Mouse (Mus musculus): ENCODE data around the gene Gltpd2. TPM values are rescaled to one million over a fixed set of nuclear protein-coding genes. Genes with fewer than 3 reads are reported as not detected.

Gltpd2 gene
- polyA plus RNA-seq, 1 experiment from 2014 or later: 20.5 TPM

- H3K4me2 ChIP-seq: peak within 1 kb of the TSS; percentile 88
- no peaks in the 10 kb centered on the region for H3K9me3 ChIP-seq (ENCODE audit: control insufficient read depth, low read length)
- H3K4me3 ChIP-seq (ENCODE audit: low read depth, low read length): peak within 1 kb of the TSS; percentile 58
- no peak within 1 kb of the TSS for H3K27ac ChIP-seq (ENCODE audit: low read depth, low read length)
- DNase-seq (ENCODE audit: low spot score) (peak; percentile 91), ATAC-seq (replicated peaks; ENCODE audit: low FRiP score) (peak; percentile 90)
- peak within 1 kb of the TSS; percentile 48 for H3K9ac ChIP-seq (ENCODE audit: low read depth, low read length)
- under 1% methylated on average over 63 of the region's 65 CpGs for WGBS
- H3K36me3 ChIP-seq (ENCODE audit: control insufficient read depth, insufficient read depth, low read length): no peaks in the 10 kb centered on the region
- H3K27me3 ChIP-seq (replicated peaks; ENCODE audit: control insufficient read depth, insufficient read depth, low read length): peaks cover 32% of the 10 kb centered on the region
- peaks cover 4% of the 10 kb centered on the region for H3K4me1 ChIP-seq (replicated peaks; ENCODE audit: control insufficient read depth, insufficient read depth, low read length)
These were observed 21.0 kb downstream of the Gltpd2 start, which contains the start of gene Pld2 for GRCm38 (mm10) chr11:70539877-70540587. Pld2 (plus strand) TSS chr11:70540064.

DNA sequence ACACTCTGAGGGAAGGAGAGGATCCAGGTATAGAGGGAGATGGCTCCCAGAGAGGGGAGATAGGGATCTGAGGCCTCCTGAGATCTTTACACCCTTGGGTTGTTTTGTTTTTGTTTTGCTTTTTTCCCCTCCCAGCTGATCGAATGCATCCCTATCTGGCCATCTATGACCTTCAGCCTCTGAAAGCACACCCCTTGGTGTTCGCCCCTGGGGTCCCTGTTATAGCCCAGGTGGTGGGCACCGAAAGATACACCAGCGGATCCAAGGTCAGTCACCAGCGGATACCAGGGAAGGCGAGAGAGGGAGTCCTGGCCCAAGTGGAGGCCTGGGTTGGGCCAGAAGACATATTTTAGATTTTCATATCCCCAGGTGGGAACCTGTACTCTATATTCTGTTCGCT is 21.9 kb downstream of the Gltpd2 start:
- peak overlapping the region; percentile 88 for H3K4me2 ChIP-seq
- H3K4me1 ChIP-seq (replicated peaks; ENCODE audit: control insufficient read depth, insufficient read depth, low read length): peaks cover 4% of the 10 kb centered on the region
- WGBS: 86% methylated on average over 7 of the region's 7 CpGs
- H3K27me3 ChIP-seq (replicated peaks; ENCODE audit: control insufficient read depth, insufficient read depth, low read length): peaks cover 32% of the 10 kb centered on the region
- no peak for DNase-seq (ENCODE audit: low spot score)
- H3K9ac ChIP-seq (ENCODE audit: low read depth, low read length): no peak overlapping the region; the same call in 1 of the 2 replicates
- no peaks in the 10 kb centered on the region for H3K36me3 ChIP-seq (ENCODE audit: control insufficient read depth, insufficient read depth, low read length)
- H3K9me3 ChIP-seq (ENCODE audit: control insufficient read depth, low read length): no peaks in the 10 kb centered on the region
- H3K27ac ChIP-seq (ENCODE audit: low read depth, low read length): no peak overlapping the region
- ATAC-seq (replicated peaks; ENCODE audit: low FRiP score): no peak
- peak overlapping the region; percentile 58 for H3K4me3 ChIP-seq (ENCODE audit: low read depth, low read length)

GRCm38 (mm10) chr11:70541415-70541814 is 22.4 kb downstream of the Gltpd2 start:
- DNase-seq (ENCODE audit: low spot score): no peak
- no peaks in the 10 kb centered on the region for H3K9me3 ChIP-seq (ENCODE audit: control insufficient read depth, low read length)
- no peak for ATAC-seq (replicated peaks; ENCODE audit: low FRiP score)
- 63% methylated on average over 5 of the region's 5 CpGs for WGBS
- H3K4me2 ChIP-seq: no peak overlapping the region
- H3K27ac ChIP-seq (ENCODE audit: low read depth, low read length): no peak overlapping the region
- H3K27me3 ChIP-seq (replicated peaks; ENCODE audit: control insufficient read depth, insufficient read depth, low read length): peaks cover 32% of the 10 kb centered on the region
- H3K4me1 ChIP-seq (replicated peaks; ENCODE audit: control insufficient read depth, insufficient read depth, low read length): peaks cover 4% of the 10 kb centered on the region
- no peak overlapping the region for H3K9ac ChIP-seq (ENCODE audit: low read depth, low read length)
- H3K36me3 ChIP-seq (ENCODE audit: control insufficient read depth, insufficient read depth, low read length): no peaks in the 10 kb centered on the region
- no peak overlapping the region for H3K4me3 ChIP-seq (ENCODE audit: low read depth, low read length)

- no peak overlapping the region for H3K9ac ChIP-seq (ENCODE audit: low read depth, low read length)
- peaks cover 32% of the 10 kb centered on the region for H3K27me3 ChIP-seq (replicated peaks; ENCODE audit: control insufficient read depth, insufficient read depth, low read length)
- H3K4me1 ChIP-seq (replicated peaks; ENCODE audit: control insufficient read depth, insufficient read depth, low read length): no peaks in the 10 kb centered on the region; the same call in 1 of the 2 replicates
- DNase-seq (ENCODE audit: low spot score) (no peak), ATAC-seq (replicated peaks; ENCODE audit: low FRiP score) (no peak)
- no peaks in the 10 kb centered on the region for H3K9me3 ChIP-seq (ENCODE audit: control insufficient read depth, low read length)
- no peak overlapping the region for H3K4me3 ChIP-seq (ENCODE audit: low read depth, low read length)
- no peak overlapping the region for H3K4me2 ChIP-seq
- no peak overlapping the region for H3K27ac ChIP-seq (ENCODE audit: low read depth, low read length)
- H3K36me3 ChIP-seq (ENCODE audit: control insufficient read depth, insufficient read depth, low read length): no peaks in the 10 kb centered on the region
- 48% methylated on average over 7 of the region's 7 CpGs for WGBS
These were observed 25.5 kb downstream of the Gltpd2 start for GRCm38 (mm10) chr11:70544496-70544895.

DNA sequence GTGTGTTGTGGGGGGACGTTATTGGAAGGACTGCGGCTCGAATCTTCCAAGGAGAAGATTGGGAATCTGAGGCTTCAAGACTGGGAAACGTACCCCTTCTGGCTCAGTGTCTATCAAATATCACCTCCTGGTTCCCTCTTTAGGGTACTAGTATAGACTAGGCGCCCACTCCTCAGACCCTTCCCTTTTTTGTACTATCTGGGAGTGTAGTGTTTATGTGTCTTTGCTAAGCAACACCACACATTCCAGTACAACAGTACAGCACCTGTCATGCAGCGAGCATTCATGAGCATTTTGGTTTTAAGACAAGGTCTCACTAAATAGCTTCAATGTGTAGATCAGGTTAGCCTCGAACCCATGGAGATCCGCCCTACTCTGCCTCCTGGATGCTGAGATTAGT is 32.5 kb downstream of the Gltpd2 start:
- no peak overlapping the region for H3K9ac ChIP-seq (ENCODE audit: low read depth, low read length)
- no peaks in the 10 kb centered on the region for H3K9me3 ChIP-seq (ENCODE audit: control insufficient read depth, low read length)
- no peak overlapping the region for H3K4me3 ChIP-seq (ENCODE audit: low read depth, low read length)
- H3K27me3 ChIP-seq (replicated peaks; ENCODE audit: control insufficient read depth, insufficient read depth, low read length): peaks cover 9% of the 10 kb centered on the region; the same call in 1 of the 2 replicates
- no peak overlapping the region for H3K4me2 ChIP-seq
- ATAC-seq (replicated peaks; ENCODE audit: low FRiP score) (no peak), DNase-seq (ENCODE audit: low spot score) (no peak)
- H3K4me1 ChIP-seq (replicated peaks; ENCODE audit: control insufficient read depth, insufficient read depth, low read length): no peaks in the 10 kb centered on the region
- no peak overlapping the region for H3K27ac ChIP-seq (ENCODE audit: low read depth, low read length)
- H3K36me3 ChIP-seq (ENCODE audit: control insufficient read depth, insufficient read depth, low read length): no peaks in the 10 kb centered on the region
- 85% methylated on average over 8 of the region's 8 CpGs for WGBS

GRCm38 (mm10) chr11:70553940-70554339 is 34.9 kb downstream of the Gltpd2 start:
- no peaks in the 10 kb centered on the region for H3K4me1 ChIP-seq (replicated peaks; ENCODE audit: control insufficient read depth, insufficient read depth, low read length)
- H3K9ac ChIP-seq (ENCODE audit: low read depth, low read length): no peak overlapping the region
- no peak overlapping the region for H3K4me3 ChIP-seq (ENCODE audit: low read depth, low read length)
- no peak overlapping the region for H3K27ac ChIP-seq (ENCODE audit: low read depth, low read length)
- no peaks in the 10 kb centered on the region for H3K36me3 ChIP-seq (ENCODE audit: control insufficient read depth, insufficient read depth, low read length)
- ATAC-seq (replicated peaks; ENCODE audit: low FRiP score): no peak
- DNase-seq (ENCODE audit: low spot score): no peak
- H3K4me2 ChIP-seq: no peak overlapping the region
- 39% methylated on average over 7 of the region's 7 CpGs for WGBS
- peaks cover 9% of the 10 kb centered on the region; the same call in 1 of the 2 replicates for H3K27me3 ChIP-seq (replicated peaks; ENCODE audit: control insufficient read depth, insufficient read depth, low read length)
- no peaks in the 10 kb centered on the region for H3K9me3 ChIP-seq (ENCODE audit: control insufficient read depth, low read length)

DNA sequence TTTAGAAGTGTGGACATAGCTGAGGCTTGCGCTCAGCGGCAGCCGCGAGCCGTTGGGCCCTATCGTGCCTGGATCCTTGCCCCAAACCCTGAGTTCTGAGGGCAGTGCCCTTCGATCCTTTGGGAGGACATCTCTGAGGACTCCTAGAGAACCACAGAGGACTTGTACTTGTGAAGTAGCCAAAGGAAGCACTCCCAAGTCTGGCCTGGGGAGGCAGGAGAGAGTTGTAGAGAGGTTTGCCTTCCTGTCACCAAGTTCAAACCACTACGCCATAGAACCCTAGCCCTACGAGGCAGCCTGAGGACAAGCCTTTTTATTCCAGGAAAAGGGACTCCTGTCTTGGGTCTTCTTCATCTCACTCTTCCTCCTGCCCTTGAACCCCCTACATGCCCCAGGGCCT is 38.5 kb downstream of the Gltpd2 start:
- no peak overlapping the region for H3K9ac ChIP-seq (ENCODE audit: low read depth, low read length)
- no peak overlapping the region for H3K27ac ChIP-seq (ENCODE audit: low read depth, low read length)
- no peak for ATAC-seq (replicated peaks; ENCODE audit: low FRiP score)
- H3K27me3 ChIP-seq (replicated peaks; ENCODE audit: control insufficient read depth, insufficient read depth, low read length): 0 out of 2 replicates have a peak, but pooled peaks cover 4% of the 10 kb centered on the region
- H3K36me3 ChIP-seq (ENCODE audit: control insufficient read depth, insufficient read depth, low read length): no peaks in the 10 kb centered on the region
- 83% methylated on average over 9 of the region's 9 CpGs for WGBS
- peaks cover 3% of the 10 kb centered on the region; the same call in 1 of the 2 replicates for H3K4me1 ChIP-seq (replicated peaks; ENCODE audit: control insufficient read depth, insufficient read depth, low read length)
- H3K4me2 ChIP-seq: no peak overlapping the region
- H3K4me3 ChIP-seq (ENCODE audit: low read depth, low read length): no peak overlapping the region
- H3K9me3 ChIP-seq (ENCODE audit: control insufficient read depth, low read length): no peaks in the 10 kb centered on the region
- DNase-seq (ENCODE audit: low spot score): no peak

- Histone ChIP-seq H3K27ac (ENCODE audit: low read depth, low read length) (peak overlapping the region; percentile 80; the same call in 1 of the 2 replicates), H3K4me1 (replicated peaks; ENCODE audit: control insufficient read depth, insufficient read depth, low read length) (peaks cover 23% of the 10 kb centered on the region), H3K9ac (ENCODE audit: low read depth, low read length) (peak overlapping the region; percentile 84), H3K4me2 (peak overlapping the region; percentile 84), H3K9me3 (ENCODE audit: control insufficient read depth, low read length) (no peaks in the 10 kb centered on the region), H3K27me3 (replicated peaks; ENCODE audit: control insufficient read depth, insufficient read depth, low read length) (no peaks in the 10 kb centered on the region), H3K4me3 (ENCODE audit: low read depth, low read length) (peak overlapping the region; percentile 84), H3K36me3 (ENCODE audit: control insufficient read depth, insufficient read depth, low read length) (no peaks in the 10 kb centered on the region)
- ATAC-seq (replicated peaks; ENCODE audit: low FRiP score) (no peak; the same call in 1 of the 2 replicates), DNase-seq (ENCODE audit: low spot score) (no peak)
- WGBS: 6% methylated on average over 2 of the region's 2 CpGs
These were observed 42.9 kb downstream of the Gltpd2 start for GRCm38 (mm10) chr11:70561937-70562286.
